Mouse (Mus musculus): ENCODE measurements around the gene Olfr437.

GRCm38 (mm10) chr6:43205355-43205754 lies 42.3 kb downstream of the Olfr437 start:
- TF ChIP-seq CTCF (IDR thresholded peaks at IDR 0.05; ENCODE audit: extremely low read depth, insufficient read length, insufficient replicate concordance, low read depth, low read length) (no peak), POLR2A (IDR thresholded peaks at IDR 0.05; ENCODE audit: low read depth, low read length) (no peak)
